Mouse (Mus musculus): Measurements from ENCODE around the gene Mylk. TPM values are rescaled to one million over a fixed set of nuclear protein-coding genes. Genes with fewer than 3 reads are reported as not detected.

The Mylk gene
- polyA plus RNA-seq, 1 experiment from 2014 or later: 562 TPM

- ATAC-seq: no peak
- Histone ChIP-seq H3K4me1 (replicated peaks; ENCODE audit: control insufficient read depth, insufficient read depth, low read length) (no peaks in the 10 kb centered on the region), H3K9me3 (ENCODE audit: control insufficient read depth) (0 out of 2 replicates have a peak, but pooled peaks cover 3% of the 10 kb centered on the region), H3K9ac (ENCODE audit: low read depth, low read length) (no peak overlapping the region), H3K27me3 (replicated peaks; ENCODE audit: control insufficient read depth, insufficient read depth, low read length) (no peaks in the 10 kb centered on the region), H3K4me3 (ENCODE audit: low read depth, low read length) (no peak overlapping the region), H3K36me3 (ENCODE audit: control insufficient read depth, insufficient read depth) (no peaks in the 10 kb centered on the region), H3K4me2 (replicated peaks; ENCODE audit: low read depth) (no peak overlapping the region), H3K27ac (ENCODE audit: low read depth, low read length) (no peak overlapping the region)
- no peak for TF ChIP-seq CTCF (IDR thresholded peaks at IDR 0.05; ENCODE audit: low read depth)
- 86% methylated on average over 6 of the region's 6 CpGs for WGBS
Observed at GRCm38 (mm10) chr16:34844783-34845182, 99.8 kb downstream of the Mylk start.

DNA sequence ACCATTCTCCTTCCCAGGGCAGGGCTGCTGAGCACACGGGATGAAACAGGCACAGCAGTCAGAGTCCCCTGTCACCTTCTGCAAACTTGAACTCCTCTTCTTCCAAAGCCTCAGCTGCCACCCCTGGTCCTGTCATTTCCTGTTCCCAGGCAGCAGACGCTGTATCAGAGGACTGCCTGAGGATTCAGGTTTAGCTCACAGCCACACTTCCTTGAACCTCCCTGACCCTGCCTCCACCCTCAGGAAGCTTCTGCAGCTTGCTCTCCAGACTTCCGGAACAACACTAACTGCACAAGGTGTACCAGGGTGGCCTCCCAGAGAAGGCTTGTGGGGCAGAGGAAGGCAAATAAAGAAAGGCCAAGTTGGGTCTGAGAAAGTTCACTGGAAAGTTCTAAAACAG is 102.6 kb downstream of the Mylk start:
- Histone ChIP-seq H3K9me3 (ENCODE audit: control insufficient read depth) (no peaks in the 10 kb centered on the region), H3K9ac (ENCODE audit: low read depth, low read length) (no peak overlapping the region), H3K4me2 (replicated peaks; ENCODE audit: low read depth) (no peak overlapping the region), H3K27ac (ENCODE audit: low read depth, low read length) (no peak overlapping the region), H3K4me3 (ENCODE audit: low read depth, low read length) (no peak overlapping the region), H3K36me3 (ENCODE audit: control insufficient read depth, insufficient read depth) (no peaks in the 10 kb centered on the region), H3K27me3 (replicated peaks; ENCODE audit: control insufficient read depth, insufficient read depth, low read length) (no peaks in the 10 kb centered on the region), H3K4me1 (replicated peaks; ENCODE audit: control insufficient read depth, insufficient read depth, low read length) (no peaks in the 10 kb centered on the region)
- no peak for TF ChIP-seq CTCF (IDR thresholded peaks at IDR 0.05; ENCODE audit: low read depth)
- 50% methylated on average over 3 of the region's 3 CpGs for WGBS
- no peak for ATAC-seq

- H3K9ac ChIP-seq (ENCODE audit: low read depth, low read length): no peak overlapping the region
- no peaks in the 10 kb centered on the region for H3K9me3 ChIP-seq (ENCODE audit: control insufficient read depth)
- no peak overlapping the region for H3K4me3 ChIP-seq (ENCODE audit: low read depth, low read length)
- H3K27me3 ChIP-seq (replicated peaks; ENCODE audit: control insufficient read depth, insufficient read depth, low read length): no peaks in the 10 kb centered on the region
- H3K4me1 ChIP-seq (replicated peaks; ENCODE audit: control insufficient read depth, insufficient read depth, low read length): 0 out of 2 replicates have a peak, but pooled peaks cover 4% of the 10 kb centered on the region
- no peak overlapping the region for H3K27ac ChIP-seq (ENCODE audit: low read depth, low read length)
- 83% methylated on average over 7 of the region's 7 CpGs for WGBS
- no peaks in the 10 kb centered on the region for H3K36me3 ChIP-seq (ENCODE audit: control insufficient read depth, insufficient read depth)
- TF ChIP-seq CTCF (IDR thresholded peaks at IDR 0.05; ENCODE audit: low read depth): no peak
- no peak overlapping the region for H3K4me2 ChIP-seq (replicated peaks; ENCODE audit: low read depth)
- ATAC-seq: no peak
Observed at GRCm38 (mm10) chr16:34854066-34854465, 109.1 kb downstream of the Mylk start.

- 80% methylated on average over 6 of the region's 6 CpGs for WGBS
- H3K36me3 ChIP-seq (ENCODE audit: control insufficient read depth, insufficient read depth): no peaks in the 10 kb centered on the region
- no peak for ATAC-seq
- no peak overlapping the region for H3K4me3 ChIP-seq (ENCODE audit: low read depth, low read length)
- H3K27me3 ChIP-seq (replicated peaks; ENCODE audit: control insufficient read depth, insufficient read depth, low read length): no peaks in the 10 kb centered on the region
- H3K9me3 ChIP-seq (ENCODE audit: control insufficient read depth): no peaks in the 10 kb centered on the region
- H3K4me1 ChIP-seq (replicated peaks; ENCODE audit: control insufficient read depth, insufficient read depth, low read length): 0 out of 2 replicates have a peak, but pooled peaks cover 4% of the 10 kb centered on the region
- no peak for TF ChIP-seq CTCF (IDR thresholded peaks at IDR 0.05; ENCODE audit: low read depth)
- no peak overlapping the region for H3K27ac ChIP-seq (ENCODE audit: low read depth, low read length)
- no peak overlapping the region for H3K9ac ChIP-seq (ENCODE audit: low read depth, low read length)
- H3K4me2 ChIP-seq (replicated peaks; ENCODE audit: low read depth): no peak overlapping the region
Observed at GRCm38 (mm10) chr16:34855136-34855535, 110.1 kb downstream of the Mylk start.

DNA sequence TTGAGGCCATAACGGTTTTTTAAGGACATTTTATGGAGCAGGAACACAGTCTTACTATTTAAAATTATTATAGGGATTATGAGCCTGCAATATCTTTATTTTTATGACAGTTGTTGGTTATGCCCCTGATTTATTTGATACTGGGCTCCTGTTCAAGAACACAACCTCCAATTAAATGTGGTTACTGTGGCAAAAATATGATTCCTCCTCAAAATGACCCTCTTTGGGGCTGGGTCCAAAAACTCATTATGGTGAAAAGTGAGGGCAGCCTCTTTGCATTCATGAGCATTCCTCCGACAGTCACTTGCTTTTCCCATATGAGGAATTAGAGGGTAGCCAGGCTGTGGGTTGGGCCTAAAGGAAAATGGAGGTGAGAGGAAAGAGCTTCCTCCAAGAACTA is 110.7 kb downstream of the Mylk start:
- Histone ChIP-seq H3K9ac (ENCODE audit: low read depth, low read length) (no peak overlapping the region), H3K4me1 (replicated peaks; ENCODE audit: control insufficient read depth, insufficient read depth, low read length) (0 out of 2 replicates have a peak, but pooled peaks cover 4% of the 10 kb centered on the region), H3K4me3 (ENCODE audit: low read depth, low read length) (no peak overlapping the region), H3K4me2 (replicated peaks; ENCODE audit: low read depth) (no peak overlapping the region), H3K27ac (ENCODE audit: low read depth, low read length) (no peak overlapping the region), H3K36me3 (ENCODE audit: control insufficient read depth, insufficient read depth) (no peaks in the 10 kb centered on the region), H3K9me3 (ENCODE audit: control insufficient read depth) (no peaks in the 10 kb centered on the region), H3K27me3 (replicated peaks; ENCODE audit: control insufficient read depth, insufficient read depth, low read length) (no peaks in the 10 kb centered on the region)
- WGBS: 69% methylated on average over 2 of the region's 2 CpGs
- no peak for ATAC-seq
- TF ChIP-seq CTCF (IDR thresholded peaks at IDR 0.05; ENCODE audit: low read depth): no peak

DNA sequence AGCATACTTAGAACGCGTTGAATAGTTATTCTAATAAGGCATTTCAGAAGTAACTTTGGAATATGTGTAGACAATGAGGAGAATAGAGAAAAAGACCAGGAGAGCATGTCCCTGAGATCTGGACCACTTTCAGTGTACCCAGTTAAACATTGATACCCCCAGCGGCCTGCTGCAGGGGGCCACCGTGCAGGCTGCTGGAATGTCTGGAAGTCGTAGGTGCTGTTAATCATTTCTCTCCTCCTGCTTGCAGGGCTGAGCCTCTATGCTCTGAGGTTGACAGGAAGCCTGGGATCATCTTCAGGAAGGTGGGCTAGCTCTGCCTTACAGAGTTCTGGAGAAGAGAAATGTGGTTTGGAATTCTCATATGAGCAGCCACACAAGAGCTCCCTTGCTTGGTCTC is 112.6 kb downstream of the Mylk start:
- no peak overlapping the region for H3K4me3 ChIP-seq (ENCODE audit: low read depth, low read length)
- H3K27ac ChIP-seq (ENCODE audit: low read depth, low read length): no peak overlapping the region
- TF ChIP-seq CTCF (IDR thresholded peaks at IDR 0.05; ENCODE audit: low read depth): no peak
- H3K4me2 ChIP-seq (replicated peaks; ENCODE audit: low read depth): no peak overlapping the region
- no peaks in the 10 kb centered on the region for H3K27me3 ChIP-seq (replicated peaks; ENCODE audit: control insufficient read depth, insufficient read depth, low read length)
- peaks cover 4% of the 10 kb centered on the region; the same call in 1 of the 2 replicates for H3K4me1 ChIP-seq (replicated peaks; ENCODE audit: control insufficient read depth, insufficient read depth, low read length)
- 29% methylated on average over 5 of the region's 5 CpGs for WGBS
- H3K9me3 ChIP-seq (ENCODE audit: control insufficient read depth): no peaks in the 10 kb centered on the region
- ATAC-seq: no peak
- no peaks in the 10 kb centered on the region for H3K36me3 ChIP-seq (ENCODE audit: control insufficient read depth, insufficient read depth)
- no peak overlapping the region for H3K9ac ChIP-seq (ENCODE audit: low read depth, low read length)

DNA sequence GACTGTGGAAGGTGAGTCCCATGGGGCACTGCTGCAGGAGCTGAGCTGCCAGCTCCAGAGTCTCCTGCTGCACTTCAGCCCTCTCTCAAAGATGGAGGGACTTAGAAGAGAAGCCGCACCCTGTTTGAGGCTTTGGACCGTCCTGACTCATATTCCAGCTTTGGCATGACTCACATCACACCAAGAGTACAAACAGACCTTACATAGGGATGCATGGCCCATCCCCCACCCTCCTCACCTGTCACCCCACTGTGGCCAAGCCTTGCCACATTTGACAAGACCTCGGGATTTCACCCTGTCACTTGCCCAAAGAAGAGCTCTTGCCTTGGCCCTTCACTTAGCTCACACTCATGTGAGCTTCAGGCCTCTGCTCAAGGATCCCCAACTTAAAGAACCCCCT is 115.8 kb downstream of the Mylk start:
- H3K9ac ChIP-seq (ENCODE audit: low read depth, low read length): no peak overlapping the region
- WGBS: 89% methylated on average over 3 of the region's 3 CpGs
- no peak for TF ChIP-seq CTCF (IDR thresholded peaks at IDR 0.05; ENCODE audit: low read depth)
- H3K4me3 ChIP-seq (ENCODE audit: low read depth, low read length): no peak overlapping the region
- H3K4me2 ChIP-seq (replicated peaks; ENCODE audit: low read depth): no peak overlapping the region
- no peaks in the 10 kb centered on the region for H3K36me3 ChIP-seq (ENCODE audit: control insufficient read depth, insufficient read depth)
- no peak overlapping the region for H3K27ac ChIP-seq (ENCODE audit: low read depth, low read length)
- no peak for ATAC-seq
- H3K27me3 ChIP-seq (replicated peaks; ENCODE audit: control insufficient read depth, insufficient read depth, low read length): no peaks in the 10 kb centered on the region
- no peaks in the 10 kb centered on the region for H3K9me3 ChIP-seq (ENCODE audit: control insufficient read depth)
- peaks cover 4% of the 10 kb centered on the region; the same call in 1 of the 2 replicates for H3K4me1 ChIP-seq (replicated peaks; ENCODE audit: control insufficient read depth, insufficient read depth, low read length)

Data from intestine, postnatal 0 days (tissue).